Mouse (Mus musculus): ENCODE data around the gene Gm20403. TPM values are rescaled to one million over a fixed set of nuclear protein-coding genes. Genes with fewer than 3 reads are reported as not detected.
"Not testable (repeated sequence)": the region's sequence is repeated elsewhere in the genome, so short reads cannot be mapped to it uniquely, and the experiment has no call there.

Gm20403 gene
- polyA plus RNA-seq, 1 experiment from 2014 or later: not detected

DNA sequence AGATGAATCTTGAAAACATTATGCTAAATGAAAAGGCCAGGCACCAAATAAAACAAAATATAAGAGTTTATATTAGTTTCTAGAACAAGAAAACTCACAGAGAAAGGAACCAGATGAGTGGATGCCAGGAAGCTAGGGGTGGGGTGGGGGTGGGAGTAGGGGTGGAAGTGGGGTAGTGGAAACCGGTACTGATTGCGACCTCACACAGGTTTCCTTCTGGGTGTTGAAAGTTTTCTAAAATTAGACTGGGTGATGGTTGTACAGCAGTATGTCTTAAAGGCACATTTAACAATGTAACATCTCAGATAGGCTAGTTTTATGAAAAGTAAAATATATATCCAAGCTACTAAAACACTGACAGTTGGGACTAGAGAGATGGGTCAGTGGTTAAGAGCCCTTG lies 29.4 kb downstream of the Gm20403 start:
- H3K9ac ChIP-seq: no peak overlapping the region
- no peaks in the 10 kb centered on the region for H3K36me3 ChIP-seq
- H3K27ac ChIP-seq: no peak overlapping the region
- WGBS: 27% methylated on average over 2 of the region's 2 CpGs
- H3K4me2 ChIP-seq: no peak overlapping the region
- H3K4me3 ChIP-seq: no peak overlapping the region
- no peaks in the 10 kb centered on the region for H3K27me3 ChIP-seq
- peaks cover 8% of the 10 kb centered on the region; the same call in 1 of the 2 replicates for H3K4me1 ChIP-seq (replicated peaks)
- ATAC-seq (replicated peaks; ENCODE audit: insufficient number of reproducible peaks, insufficient read depth, low FRiP score, low read depth): no peak
- H3K9me3 ChIP-seq (replicated peaks): no peaks in the 10 kb centered on the region

DNA sequence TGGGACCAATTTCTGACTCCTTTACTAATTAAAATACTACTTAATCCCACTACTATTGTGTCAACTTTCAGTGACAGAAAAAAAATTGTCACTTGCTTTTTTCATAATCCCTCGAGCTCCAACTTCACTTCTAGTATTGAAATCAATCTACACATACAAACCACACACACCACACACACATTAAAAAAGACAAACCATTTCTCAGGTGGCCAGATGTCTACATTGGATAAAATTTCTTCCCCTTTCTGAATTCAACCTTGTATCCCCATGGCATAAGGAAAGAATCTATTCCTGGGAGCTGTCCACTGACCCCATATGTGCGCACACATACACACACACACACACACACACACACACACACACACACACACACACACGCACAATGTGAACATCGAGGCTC lies 29.9 kb downstream of the Gm20403 start:
- no peaks in the 10 kb centered on the region for H3K27me3 ChIP-seq
- H3K27ac ChIP-seq: no peak overlapping the region
- 91% methylated on average over 4 of the region's 4 CpGs for WGBS
- H3K4me2 ChIP-seq: no peak overlapping the region
- H3K9me3 ChIP-seq (replicated peaks): no peaks in the 10 kb centered on the region
- H3K4me1 ChIP-seq (replicated peaks): peaks cover 8% of the 10 kb centered on the region; the same call in 1 of the 2 replicates
- H3K9ac ChIP-seq: no peak overlapping the region
- ATAC-seq (replicated peaks; ENCODE audit: insufficient number of reproducible peaks, insufficient read depth, low FRiP score, low read depth): no peak
- no peaks in the 10 kb centered on the region for H3K36me3 ChIP-seq
- H3K4me3 ChIP-seq: no peak overlapping the region

DNA sequence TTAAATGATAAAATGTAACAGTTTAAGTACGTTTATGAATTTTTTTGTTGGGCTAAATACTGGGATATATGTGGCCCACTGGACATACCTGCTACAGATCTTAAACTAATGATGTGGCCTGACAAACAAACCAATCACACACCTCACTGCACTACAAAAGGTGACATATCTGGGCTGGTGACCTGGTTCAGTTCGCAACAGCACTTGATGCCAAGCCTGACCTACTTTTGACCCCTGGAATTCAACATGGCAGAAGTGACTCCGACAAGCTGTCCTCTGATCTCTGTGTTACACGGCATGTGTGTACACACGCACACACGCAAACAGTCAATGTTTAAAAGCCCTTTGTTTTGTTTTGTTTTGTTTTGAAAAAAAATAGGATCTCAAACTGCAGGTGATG lies 40.2 kb downstream of the Gm20403 start:
- Histone ChIP-seq H3K27me3 (no peaks in the 10 kb centered on the region), H3K27ac (no peak overlapping the region), H3K4me2 (no peak overlapping the region), H3K9me3 (replicated peaks) (no peaks in the 10 kb centered on the region), H3K9ac (no peak overlapping the region), H3K36me3 (peaks cover 7% of the 10 kb centered on the region; the same call in 1 of the 2 replicates), H3K4me3 (no peak overlapping the region), H3K4me1 (replicated peaks) (no peaks in the 10 kb centered on the region)
- 80% methylated on average over 6 of the region's 6 CpGs for WGBS
- no peak for ATAC-seq (replicated peaks; ENCODE audit: insufficient number of reproducible peaks, insufficient read depth, low FRiP score, low read depth)

DNA sequence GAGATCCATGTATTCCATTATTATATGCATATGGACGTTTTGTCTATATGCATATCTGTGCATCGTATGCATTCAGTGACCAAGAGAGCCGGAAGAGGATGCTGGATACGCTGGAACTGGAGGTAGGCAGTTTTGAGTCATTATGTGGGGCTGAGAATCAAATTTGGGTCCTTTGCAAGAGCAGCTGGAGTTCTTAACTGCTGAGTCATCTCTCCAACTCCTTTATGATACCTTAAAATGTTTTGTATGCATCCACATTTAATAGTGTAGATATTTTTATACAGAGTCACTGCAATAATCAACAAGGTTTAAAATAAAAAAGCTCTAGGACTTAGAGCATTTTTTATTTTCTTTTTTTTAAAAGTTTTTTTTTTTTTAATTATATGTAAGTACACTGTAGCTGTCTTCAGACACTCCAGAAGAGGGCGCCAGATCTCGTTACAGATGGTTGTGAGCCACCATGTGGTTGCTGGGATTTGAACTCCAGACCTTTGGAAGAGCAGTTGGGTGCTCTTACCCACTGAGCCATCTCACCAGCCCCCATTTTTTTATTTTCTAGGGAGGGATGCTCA lies 43.7 kb downstream of the Gm20403 start:
- WGBS: 87% methylated on average over 6 of the region's 6 CpGs

DNA sequence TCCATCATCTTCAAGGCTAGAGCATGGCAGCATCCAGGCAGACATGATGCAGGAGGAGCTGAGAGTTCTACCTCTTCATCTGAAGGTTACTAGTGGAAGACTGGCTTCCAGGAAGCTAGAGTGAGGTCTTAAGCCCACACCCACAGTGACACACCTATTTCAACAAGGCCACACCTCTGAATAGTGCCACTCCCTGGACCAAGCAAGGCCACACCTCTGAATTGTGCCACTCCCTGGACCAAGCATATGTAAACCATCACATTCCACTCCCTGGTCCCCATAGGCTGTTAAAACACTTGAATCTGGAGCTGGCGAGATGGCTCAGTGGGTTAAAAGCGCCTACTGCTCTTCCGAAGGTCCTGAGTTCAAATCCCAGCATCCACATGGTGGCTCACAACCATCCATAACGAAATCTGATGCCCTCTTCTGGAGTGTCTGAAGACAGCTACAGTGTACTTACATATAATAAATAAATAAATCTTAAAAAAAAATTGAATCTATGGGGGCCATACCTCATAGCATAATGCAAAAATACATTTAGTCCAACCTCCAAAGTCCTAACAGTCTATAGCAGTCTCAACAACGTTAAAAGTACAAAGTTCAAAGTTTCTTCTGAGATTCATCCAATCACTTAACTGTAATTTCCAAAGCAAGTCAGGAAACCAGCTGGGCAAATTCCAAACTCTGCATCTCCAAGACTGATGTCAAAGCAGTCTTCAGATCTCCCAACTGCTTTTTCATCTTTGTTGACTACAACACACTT lies 48.6 kb downstream of the Gm20403 start:
- WGBS: 93% methylated on average over 5 of the region's 5 CpGs
- ATAC-seq (replicated peaks; ENCODE audit: insufficient number of reproducible peaks, insufficient read depth, low FRiP score, low read depth); H3K9me3 ChIP-seq (replicated peaks); H3K4me1 ChIP-seq (replicated peaks); H3K27ac ChIP-seq; H3K4me3 ChIP-seq; H3K4me2 ChIP-seq; H3K27me3 ChIP-seq; H3K9ac ChIP-seq: not testable (repeated sequence)
- peaks cover 11% of the 10 kb centered on the region for H3K36me3 ChIP-seq

More for the DNA sequence above, 43.7 kb downstream of the Gm20403 start:
- H3K9ac ChIP-seq; H3K4me1 ChIP-seq (replicated peaks); H3K27me3 ChIP-seq; H3K4me3 ChIP-seq; H3K9me3 ChIP-seq (replicated peaks); H3K4me2 ChIP-seq; ATAC-seq (replicated peaks; ENCODE audit: insufficient number of reproducible peaks, insufficient read depth, low FRiP score, low read depth); H3K27ac ChIP-seq: not testable (repeated sequence)
- H3K36me3 ChIP-seq: peaks cover 11% of the 10 kb centered on the region

Other genes starting within 250 kb of the Gm20403 start
- gene Snx6, start 190.8 kb downstream of the Gm20403 start, polyA plus RNA-seq (2015; fragmentation: Nextera tagmentation; extraction: Ambion mirVana): 96.4 and 116 TPM in 2 replicates
- gene Cfl2, start 123.7 kb downstream of the Gm20403 start, polyA plus RNA-seq (2015; fragmentation: Nextera tagmentation; extraction: Ambion mirVana): 379 and 432 TPM in 2 replicates
- 10.3 and 13.3 TPM in 2 replicates for gene Baz1a, start 27.8 kb upstream of the Gm20403 start, polyA plus RNA-seq (2015; fragmentation: Nextera tagmentation; extraction: Ambion mirVana)
- gene 2700097O09Rik, start 93.6 kb upstream of the Gm20403 start, polyA plus RNA-seq (2015; fragmentation: Nextera tagmentation; extraction: Ambion mirVana): 21.7 and 27.2 TPM in 2 replicates
- gene Srp54a, start 93.7 kb upstream of the Gm20403 start, polyA plus RNA-seq (2015; fragmentation: Nextera tagmentation; extraction: Ambion mirVana): 118 and 127 TPM in 2 replicates
- gene Fam177a, start 137.9 kb upstream of the Gm20403 start, polyA plus RNA-seq (2015; fragmentation: Nextera tagmentation; extraction: Ambion mirVana): 20.0 and 22.2 TPM in 2 replicates
- 44.0 and 45.5 TPM in 2 replicates for gene Srp54b, start 168.6 kb upstream of the Gm20403 start, polyA plus RNA-seq (2015; fragmentation: Nextera tagmentation; extraction: Ambion mirVana)
- gene 1700047I17Rik2, start 213.1 kb upstream of the Gm20403 start, polyA plus RNA-seq (2015; fragmentation: Nextera tagmentation; extraction: Ambion mirVana): not detected in 2 replicates
- 52.0 and 58.6 TPM in 2 replicates for gene Srp54c, start 243.6 kb upstream of the Gm20403 start, polyA plus RNA-seq (2015; fragmentation: Nextera tagmentation; extraction: Ambion mirVana)

All from heart, embryonic 15.5 days (tissue).